Mouse (Mus musculus): ENCODE data around the gene Prrg2.
A peak's percentile ranks its signal among the peaks of the same experiment; 100 is the strongest.

Prrg2 gene

GRCm38 (mm10) chr7:45058607-45059571 lies 3.6 kb downstream of the Prrg2 start:
- no peak for DNase-seq (ENCODE audit: low spot score)

GRCm38 (mm10) chr7:45056972-45057348 lies 5.5 kb downstream of the Prrg2 start:
- no peak for DNase-seq (ENCODE audit: low spot score)

- DNase-seq (ENCODE audit: low spot score): no peak
These were observed 6.0 kb downstream of the Prrg2 start for GRCm38 (mm10) chr7:45056329-45056971.

- peak; percentile 96 for DNase-seq (ENCODE audit: low spot score)
These were observed 8.5 kb downstream of the Prrg2 start for GRCm38 (mm10) chr7:45053931-45054510.

GRCm38 (mm10) chr7:45053117-45053930 lies 9.2 kb downstream of the Prrg2 start:
- DNase-seq (ENCODE audit: low spot score): peak; percentile 52

- DNase-seq (ENCODE audit: low spot score): no peak
These were observed 9.7 kb downstream of the Prrg2 start, which contains the start of gene Prr12 for GRCm38 (mm10) chr7:45052862-45053116. Gene Prr12 (minus strand): TSS chr7:45052881.

- no peak for DNase-seq (ENCODE audit: low spot score)
These were observed 10.2 kb downstream of the Prrg2 start for GRCm38 (mm10) chr7:45052181-45052861.

- no peak for DNase-seq (ENCODE audit: low spot score)
These were observed 10.9 kb downstream of the Prrg2 start for GRCm38 (mm10) chr7:45051601-45051974.

GRCm38 (mm10) chr7:45050945-45051600 lies 11.4 kb downstream of the Prrg2 start:
- peak; percentile 77 for DNase-seq (ENCODE audit: low spot score)

- DNase-seq (ENCODE audit: low spot score): no peak
These were observed 13.4 kb downstream of the Prrg2 start for GRCm38 (mm10) chr7:45048923-45049657.

GRCm38 (mm10) chr7:45048001-45048890 lies 14.2 kb downstream of the Prrg2 start:
- no peak for DNase-seq (ENCODE audit: low spot score)

GRCm38 (mm10) chr7:45047491-45047890 lies 15.0 kb downstream of the Prrg2 start:
- no peak for DNase-seq (ENCODE audit: low spot score)

- DNase-seq (ENCODE audit: low spot score): no peak
These were observed 15.6 kb downstream of the Prrg2 start for GRCm38 (mm10) chr7:45046853-45047350.

- no peak for DNase-seq (ENCODE audit: low spot score)
These were observed 16.7 kb downstream of the Prrg2 start for GRCm38 (mm10) chr7:45045741-45046140.

- DNase-seq (ENCODE audit: low spot score): no peak
These were observed 19.2 kb downstream of the Prrg2 start for GRCm38 (mm10) chr7:45043307-45043706.

- DNase-seq (ENCODE audit: low spot score): no peak
These were observed 21.6 kb downstream of the Prrg2 start for GRCm38 (mm10) chr7:45040851-45041250.

- no peak for DNase-seq (ENCODE audit: low spot score)
These were observed 24.1 kb downstream of the Prrg2 start for GRCm38 (mm10) chr7:45038411-45038810.

GRCm38 (mm10) chr7:45037720-45038361 lies 24.6 kb downstream of the Prrg2 start:
- no peak for DNase-seq (ENCODE audit: low spot score)

- DNase-seq (ENCODE audit: low spot score): no peak
These were observed 25.8 kb downstream of the Prrg2 start for GRCm38 (mm10) chr7:45036702-45037101.

Data from left cerebral cortex, adult 11 months (tissue).